Mouse (Mus musculus): ENCODE measurements around the gene Ncor1. TPM values are rescaled to one million over a fixed set of nuclear protein-coding genes. Genes with fewer than 3 reads are reported as not detected.
"Not testable (repeated sequence)": the region's sequence is repeated elsewhere in the genome, so short reads cannot be mapped to it uniquely, and the experiment has no call there.

The Ncor1 gene
- polyA plus RNA-seq, 1 experiment from 2014 or later: 211 TPM

GRCm38 (mm10) chr11:62487540-62488350, 29.4 kb upstream of the Ncor1 start:
- Histone ChIP-seq H3K27me3 (ENCODE audit: control insufficient read depth, insufficient read depth, low read length) (no peaks in the 10 kb centered on the region), H3K4me2 (ENCODE audit: low read length) (no peak overlapping the region), H3K36me3 (ENCODE audit: control insufficient read depth, insufficient read depth, low read length) (no peaks in the 10 kb centered on the region), H3K27ac (replicated peaks; ENCODE audit: low read depth, low read length) (no peak overlapping the region), H3K9ac (replicated peaks; ENCODE audit: low read length) (no peak overlapping the region), H3K4me1 (ENCODE audit: control insufficient read depth, insufficient read depth, low read length) (no peaks in the 10 kb centered on the region), H3K9me3 (ENCODE audit: control insufficient read depth, low read length) (no peaks in the 10 kb centered on the region), H3K4me3 (replicated peaks; ENCODE audit: low read depth, low read length) (no peak overlapping the region)
- WGBS: 94% methylated on average over 10 of the region's 10 CpGs
- DNase-seq: no peak
- ATAC-seq (ENCODE audit: low FRiP score, low TSS enrichment): no peak

DNA sequence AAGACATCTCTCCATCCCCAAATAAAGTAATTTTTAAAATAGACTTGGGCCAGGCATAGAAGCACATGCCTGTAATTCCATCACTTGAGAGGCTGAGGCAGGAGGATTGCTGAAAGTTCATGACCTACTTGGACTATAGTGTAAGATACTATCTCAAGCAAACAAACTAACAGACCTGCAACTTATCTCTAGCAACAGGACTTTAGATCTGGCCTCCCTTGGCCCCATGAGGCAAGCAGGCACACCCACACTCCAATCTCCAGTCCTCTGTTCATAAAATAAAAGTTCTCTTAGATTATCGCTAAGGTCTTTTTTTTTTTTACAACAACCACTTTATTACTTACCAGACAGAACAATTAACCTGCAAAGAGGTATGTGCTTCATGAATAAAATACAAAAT, 28.6 kb upstream of the Ncor1 start:
- no peaks in the 10 kb centered on the region for H3K27me3 ChIP-seq (ENCODE audit: control insufficient read depth, insufficient read depth, low read length)
- no peak for DNase-seq
- H3K9me3 ChIP-seq (ENCODE audit: control insufficient read depth, low read length): no peaks in the 10 kb centered on the region
- no peak overlapping the region for H3K4me2 ChIP-seq (ENCODE audit: low read length)
- no peaks in the 10 kb centered on the region for H3K36me3 ChIP-seq (ENCODE audit: control insufficient read depth, insufficient read depth, low read length)
- H3K4me1 ChIP-seq (ENCODE audit: control insufficient read depth, insufficient read depth, low read length): no peaks in the 10 kb centered on the region
- no peak for ATAC-seq (ENCODE audit: low FRiP score, low TSS enrichment)
- WGBS: 95% methylated on average over 1 of the region's 1 CpGs
- no peak overlapping the region for H3K27ac ChIP-seq (replicated peaks; ENCODE audit: low read depth, low read length)
- H3K9ac ChIP-seq (replicated peaks; ENCODE audit: low read length): no peak overlapping the region
- no peak overlapping the region for H3K4me3 ChIP-seq (replicated peaks; ENCODE audit: low read depth, low read length)

GRCm38 (mm10) chr11:62479581-62479980, 21.2 kb upstream of the Ncor1 start:
- ATAC-seq (ENCODE audit: low FRiP score, low TSS enrichment): no peak
- Histone ChIP-seq H3K4me2 (ENCODE audit: low read length) (no peak overlapping the region), H3K36me3 (ENCODE audit: control insufficient read depth, insufficient read depth, low read length) (no peaks in the 10 kb centered on the region), H3K9me3 (ENCODE audit: control insufficient read depth, low read length) (no peaks in the 10 kb centered on the region), H3K27me3 (ENCODE audit: control insufficient read depth, insufficient read depth, low read length) (no peaks in the 10 kb centered on the region), H3K9ac (replicated peaks; ENCODE audit: low read length) (no peak overlapping the region), H3K4me1 (ENCODE audit: control insufficient read depth, insufficient read depth, low read length) (no peaks in the 10 kb centered on the region), H3K4me3 (replicated peaks; ENCODE audit: low read depth, low read length) (no peak overlapping the region), H3K27ac (replicated peaks; ENCODE audit: low read depth, low read length) (no peak overlapping the region)
- 88% methylated on average over 5 of the region's 5 CpGs for WGBS
- no peak for DNase-seq

- no peak overlapping the region for H3K4me3 ChIP-seq (replicated peaks; ENCODE audit: low read depth, low read length)
- no peak overlapping the region for H3K27ac ChIP-seq (replicated peaks; ENCODE audit: low read depth, low read length)
- no peaks in the 10 kb centered on the region for H3K9me3 ChIP-seq (ENCODE audit: control insufficient read depth, low read length)
- H3K4me2 ChIP-seq (ENCODE audit: low read length): no peak overlapping the region
- no peak for DNase-seq
- H3K4me1 ChIP-seq (ENCODE audit: control insufficient read depth, insufficient read depth, low read length): no peaks in the 10 kb centered on the region
- H3K27me3 ChIP-seq (ENCODE audit: control insufficient read depth, insufficient read depth, low read length): no peaks in the 10 kb centered on the region
- H3K9ac ChIP-seq (replicated peaks; ENCODE audit: low read length): no peak overlapping the region
- no peaks in the 10 kb centered on the region for H3K36me3 ChIP-seq (ENCODE audit: control insufficient read depth, insufficient read depth, low read length)
- ATAC-seq (ENCODE audit: low FRiP score, low TSS enrichment): no peak
- 73% methylated on average over 6 of the region's 6 CpGs for WGBS
Observed at GRCm38 (mm10) chr11:62478931-62479330, 20.6 kb upstream of the Ncor1 start.

GRCm38 (mm10) chr11:62476156-62476555, 17.8 kb upstream of the Ncor1 start:
- ATAC-seq (ENCODE audit: low FRiP score, low TSS enrichment) (no peak), DNase-seq (no peak)
- Histone ChIP-seq H3K4me3 (replicated peaks; ENCODE audit: low read depth, low read length) (no peak overlapping the region), H3K27ac (replicated peaks; ENCODE audit: low read depth, low read length) (no peak overlapping the region), H3K9ac (replicated peaks; ENCODE audit: low read length) (no peak overlapping the region), H3K27me3 (ENCODE audit: control insufficient read depth, insufficient read depth, low read length) (no peaks in the 10 kb centered on the region), H3K4me2 (ENCODE audit: low read length) (no peak overlapping the region), H3K4me1 (ENCODE audit: control insufficient read depth, insufficient read depth, low read length) (no peaks in the 10 kb centered on the region), H3K9me3 (ENCODE audit: control insufficient read depth, low read length) (no peaks in the 10 kb centered on the region), H3K36me3 (ENCODE audit: control insufficient read depth, insufficient read depth, low read length) (no peaks in the 10 kb centered on the region)
- 97% methylated on average over 4 of the region's 4 CpGs for WGBS

- ATAC-seq (ENCODE audit: low FRiP score, low TSS enrichment): no peak
- 97% methylated on average over 5 of the region's 5 CpGs for WGBS
- Histone ChIP-seq H3K4me3 (replicated peaks; ENCODE audit: low read depth, low read length) (no peak overlapping the region), H3K9ac (replicated peaks; ENCODE audit: low read length) (no peak overlapping the region), H3K27ac (replicated peaks; ENCODE audit: low read depth, low read length) (no peak overlapping the region), H3K4me2 (ENCODE audit: low read length) (no peak overlapping the region), H3K4me1 (ENCODE audit: control insufficient read depth, insufficient read depth, low read length) (no peaks in the 10 kb centered on the region), H3K36me3 (ENCODE audit: control insufficient read depth, insufficient read depth, low read length) (no peaks in the 10 kb centered on the region), H3K27me3 (ENCODE audit: control insufficient read depth, insufficient read depth, low read length) (no peaks in the 10 kb centered on the region), H3K9me3 (ENCODE audit: control insufficient read depth, low read length) (no peaks in the 10 kb centered on the region)
- no peak for DNase-seq
Observed at GRCm38 (mm10) chr11:62473516-62473915, 15.2 kb upstream of the Ncor1 start.

GRCm38 (mm10) chr11:62470451-62470850, 12.1 kb upstream of the Ncor1 start:
- H3K9me3 ChIP-seq (ENCODE audit: control insufficient read depth, low read length): no peaks in the 10 kb centered on the region
- no peak overlapping the region for H3K4me2 ChIP-seq (ENCODE audit: low read length)
- no peak overlapping the region for H3K4me3 ChIP-seq (replicated peaks; ENCODE audit: low read depth, low read length)
- H3K4me1 ChIP-seq (ENCODE audit: control insufficient read depth, insufficient read depth, low read length): no peaks in the 10 kb centered on the region
- H3K9ac ChIP-seq (replicated peaks; ENCODE audit: low read length): no peak overlapping the region
- WGBS: 98% methylated on average over 6 of the region's 6 CpGs
- ATAC-seq (ENCODE audit: low FRiP score, low TSS enrichment) (no peak), DNase-seq (no peak)
- no peak overlapping the region for H3K27ac ChIP-seq (replicated peaks; ENCODE audit: low read depth, low read length)
- no peaks in the 10 kb centered on the region for H3K36me3 ChIP-seq (ENCODE audit: control insufficient read depth, insufficient read depth, low read length)
- H3K27me3 ChIP-seq (ENCODE audit: control insufficient read depth, insufficient read depth, low read length): no peaks in the 10 kb centered on the region

DNA sequence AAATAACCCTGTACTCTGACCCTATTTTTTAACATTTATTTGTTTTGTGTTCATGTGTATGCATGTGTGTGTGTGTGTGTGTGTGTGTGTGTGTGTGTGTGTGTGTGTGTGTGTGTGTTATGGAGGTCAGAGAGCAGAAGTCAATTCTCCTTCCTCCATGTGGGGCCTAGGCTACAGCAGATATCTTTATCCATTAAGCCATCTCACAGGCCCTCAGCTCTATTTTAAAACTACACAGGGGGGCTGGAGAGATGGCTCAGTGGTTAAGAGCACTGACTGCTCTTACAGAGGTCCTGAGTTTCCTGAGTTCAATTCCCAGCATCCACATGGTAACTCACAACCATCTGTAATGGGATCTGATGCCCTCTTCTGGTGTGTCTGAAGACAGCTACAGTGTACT, 8.9 kb upstream of the Ncor1 start:
- H3K4me2 ChIP-seq (ENCODE audit: low read length); H3K27ac ChIP-seq (replicated peaks; ENCODE audit: low read depth, low read length); H3K4me1 ChIP-seq (ENCODE audit: control insufficient read depth, insufficient read depth, low read length); H3K36me3 ChIP-seq (ENCODE audit: control insufficient read depth, insufficient read depth, low read length); H3K9me3 ChIP-seq (ENCODE audit: control insufficient read depth, low read length); DNase-seq; H3K4me3 ChIP-seq (replicated peaks; ENCODE audit: low read depth, low read length); H3K27me3 ChIP-seq (ENCODE audit: control insufficient read depth, insufficient read depth, low read length); H3K9ac ChIP-seq (replicated peaks; ENCODE audit: low read length); ATAC-seq (ENCODE audit: low FRiP score, low TSS enrichment): not testable (repeated sequence)

GRCm38 (mm10) chr11:62466546-62466945, 8.2 kb upstream of the Ncor1 start:
- no peaks in the 10 kb centered on the region for H3K9me3 ChIP-seq (ENCODE audit: control insufficient read depth, low read length)
- no peak overlapping the region for H3K4me3 ChIP-seq (replicated peaks; ENCODE audit: low read depth, low read length)
- H3K36me3 ChIP-seq (ENCODE audit: control insufficient read depth, insufficient read depth, low read length): no peaks in the 10 kb centered on the region
- no peak for DNase-seq
- WGBS: 92% methylated on average over 3 of the region's 3 CpGs
- H3K9ac ChIP-seq (replicated peaks; ENCODE audit: low read length): no peak overlapping the region
- no peak for ATAC-seq (ENCODE audit: low FRiP score, low TSS enrichment)
- no peaks in the 10 kb centered on the region for H3K4me1 ChIP-seq (ENCODE audit: control insufficient read depth, insufficient read depth, low read length)
- no peak overlapping the region for H3K4me2 ChIP-seq (ENCODE audit: low read length)
- no peaks in the 10 kb centered on the region for H3K27me3 ChIP-seq (ENCODE audit: control insufficient read depth, insufficient read depth, low read length)
- no peak overlapping the region for H3K27ac ChIP-seq (replicated peaks; ENCODE audit: low read depth, low read length)
